Mouse (Mus musculus) CH12.LX (cell line): ENCODE measurements around the gene Nme9.

ENCODE experiments used
- CTCF ChIP-seq, 2 experiments: IDR thresholded peaks in 1 of 2; conservative IDR thresholded peaks in 1 of 2; 2 replicates each; pipeline ENCODE4 v1.5.1; 2011 to 2012; ENCODE audit warnings: low read depth in 2 of 2, low read length in 2 of 2, improper control_type of control experiment in 1 of 2, inconsistent platforms in 1 of 2, mild to moderate bottlenecking in 1 of 2, moderate library complexity in 1 of 2
- ETS1 ChIP-seq: conservative IDR thresholded peaks from 2 replicates; pipeline ENCODE4 v1.6.1; 2012; ENCODE audit warnings: low read depth, mild to moderate bottlenecking, inconsistent platforms, low read length, improper control_type of control experiment, moderate library complexity
- GABPA ChIP-seq: IDR thresholded peaks from 2 replicates; pipeline ENCODE4 v1.6.1; 2012; ENCODE audit warnings: low read depth, low read length, improper control_type of control experiment, inconsistent platforms; ENCODE audit not compliant: insufficient replicate concordance
- POLR2AphosphoS2 ChIP-seq: IDR thresholded peaks from 2 replicates; pipeline ENCODE4 v1.6.1; 2011; ENCODE audit warnings: low read depth, low read length, improper control_type of control experiment
- RCOR1 ChIP-seq: conservative IDR thresholded peaks from 2 replicates; pipeline ENCODE4 v1.6.1; 2012; ENCODE audit warnings: low read depth, mild to moderate bottlenecking, inconsistent platforms, low read length, improper control_type of control experiment
- TCF12 ChIP-seq: IDR thresholded peaks from 2 replicates; pipeline ENCODE4 v1.6.1; 2014; ENCODE audit warnings: low read depth, mild to moderate bottlenecking, inconsistent platforms, low read length, improper control_type of control experiment
- USF2 ChIP-seq: conservative IDR thresholded peaks from 2 replicates; pipeline ENCODE4 v1.6.1; 2011; ENCODE audit warnings: low read depth, low read length, improper control_type of control experiment

DNA sequence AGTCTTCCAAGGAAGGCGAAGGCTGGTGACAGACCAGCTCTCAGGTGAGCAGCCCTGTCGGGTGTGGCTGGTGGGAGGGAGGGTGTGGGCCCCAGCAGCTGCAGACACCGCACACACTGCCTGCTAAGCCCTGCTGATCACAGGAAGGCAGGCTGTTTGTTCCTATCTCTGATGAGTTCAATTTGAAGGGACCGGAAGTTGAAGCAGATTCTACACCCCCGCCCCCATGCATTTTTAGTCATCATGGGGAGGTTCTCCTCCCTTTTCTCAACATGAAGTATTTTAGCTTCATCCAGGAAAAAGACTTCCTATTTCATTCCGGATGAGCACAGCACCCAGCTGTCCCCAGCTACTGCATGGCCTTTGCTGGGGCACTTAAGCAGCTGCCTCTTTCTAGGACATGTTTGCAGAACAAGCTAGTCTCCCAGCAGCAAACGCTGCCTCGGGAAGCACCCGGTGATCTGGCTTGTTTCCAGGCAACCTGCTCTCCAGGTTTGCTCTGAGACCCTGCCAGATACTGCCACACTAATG is 28.0 kb downstream of the Nme9 start:
- TF ChIP-seq POLR2AphosphoS2 (no peak), CTCF (conservative IDR thresholded peaks at IDR 0.05 in 1 of 2, IDR thresholded peaks at IDR 0.05 in 1 of 2; ENCODE audit: low read depth in 2 of 2, low read length in 2 of 2) (no peak), RCOR1 (no peak), GABPA (no peak), TCF12 (no peak), USF2 (no peak), ETS1 (no peak)
